Mouse (Mus musculus) CH12.LX (cell line): Measurements from ENCODE around the gene Dnaaf1.

ENCODE experiments used
- CTCF ChIP-seq, 2 experiments: IDR thresholded peaks in 1 of 2; conservative IDR thresholded peaks in 1 of 2; 2 replicates each; pipeline ENCODE4 v1.5.1; 2011 to 2012; ENCODE audit warnings: low read depth in 2 of 2, low read length in 2 of 2, improper control_type of control experiment in 1 of 2, inconsistent platforms in 1 of 2, mild to moderate bottlenecking in 1 of 2, moderate library complexity in 1 of 2
- EP300 ChIP-seq: IDR thresholded peaks from 2 replicates; pipeline ENCODE4 v1.6.1; 2011; ENCODE audit warnings: low read length, improper control_type of control experiment
- HCFC1 ChIP-seq: IDR thresholded peaks from 2 replicates; pipeline ENCODE4 v1.6.1; 2012; ENCODE audit warnings: low read depth, mild to moderate bottlenecking, inconsistent platforms, low read length, improper control_type of control experiment
- MAX ChIP-seq: IDR thresholded peaks from 2 replicates; pipeline ENCODE4 v1.6.1; 2011; ENCODE audit warnings: low read length, improper control_type of control experiment
- MYC ChIP-seq: IDR thresholded peaks from 2 replicates; pipeline ENCODE4 v1.6.1; 2011; ENCODE audit warnings: low read depth, mild to moderate bottlenecking, improper control_type of control experiment, low read length
- POLR2A ChIP-seq: IDR thresholded peaks from 2 replicates; pipeline ENCODE4 v1.6.1; 2011; ENCODE audit warnings: low read depth, mild to moderate bottlenecking, improper control_type of control experiment, low read length
- RCOR1 ChIP-seq: conservative IDR thresholded peaks from 2 replicates; pipeline ENCODE4 v1.6.1; 2012; ENCODE audit warnings: low read depth, mild to moderate bottlenecking, inconsistent platforms, low read length, improper control_type of control experiment
- SMC3 ChIP-seq: IDR thresholded peaks from 2 replicates; pipeline ENCODE4 v1.6.1; 2011; ENCODE audit warnings: low read depth, low read length, improper control_type of control experiment
- TCF12 ChIP-seq: IDR thresholded peaks from 2 replicates; pipeline ENCODE4 v1.6.1; 2014; ENCODE audit warnings: low read depth, mild to moderate bottlenecking, inconsistent platforms, low read length, improper control_type of control experiment
- ZC3H11A ChIP-seq: IDR thresholded peaks from 2 replicates; pipeline ENCODE4 v1.6.1; 2012; ENCODE audit warnings: low read depth, mild to moderate bottlenecking, inconsistent platforms, low read length, improper control_type of control experiment
- ZNF384 ChIP-seq: IDR thresholded peaks from 2 replicates; pipeline ENCODE4 v1.6.1; 2012; ENCODE audit warnings: low read depth, low read length, improper control_type of control experiment, inconsistent platforms

GRCm38 (mm10) chr8:119634616-119635336 lies 59.7 kb downstream of the Dnaaf1 start:
- no peak for TF ChIP-seq ZNF384
- no peak for TF ChIP-seq SMC3
- no peak for TF ChIP-seq CTCF (conservative IDR thresholded peaks at IDR 0.05 in 1 of 2, IDR thresholded peaks at IDR 0.05 in 1 of 2; ENCODE audit: low read depth in 2 of 2, low read length in 2 of 2)
- no peak for TF ChIP-seq POLR2A
- no peak for TF ChIP-seq HCFC1
- TF ChIP-seq RCOR1 = no peak
- no peak for TF ChIP-seq ZC3H11A
- no peak for TF ChIP-seq MYC
- no peak for TF ChIP-seq TCF12
- no peak for TF ChIP-seq EP300
- TF ChIP-seq MAX = no peak
